Mouse (Mus musculus) C2C12 (cell line): ENCODE measurements at regions not wholly inside any gene's neighbourhood (a gene's known extent, or its start where the extent isn't known, plus 50 kb on each side); places are given as distances from the start of the nearest gene placed in this dataset.

Experiments used
- H3K27me3 ChIP-seq: one replicate; pipeline ENCODE4 v1.6.1; 2011; ENCODE audit not compliant: control insufficient read depth, insufficient read depth, insufficient read length
- H3K36me3 ChIP-seq: one replicate; pipeline ENCODE4 v1.6.1; 2011; ENCODE audit not compliant: control insufficient read depth, insufficient read depth
- H3K4me3 ChIP-seq: one replicate; pipeline ENCODE4 v1.5.1; 2011; ENCODE audit warnings: mild to moderate bottlenecking, control low read depth; ENCODE audit not compliant: poor library complexity, insufficient read depth, severe bottlenecking
- H3K79me2 ChIP-seq: one replicate; pipeline ENCODE4 v1.6.1; 2011; ENCODE audit not compliant: control insufficient read depth, insufficient read depth
- H3K79me3 ChIP-seq: one replicate; pipeline ENCODE4 v1.6.1; 2011; ENCODE audit warnings: low read depth, control low read depth
- H3ac ChIP-seq: one replicate; pipeline ENCODE3; 2011; ENCODE audit warnings: low read depth; ENCODE audit not compliant: control insufficient read depth, insufficient read length
- CEBPB ChIP-seq: IDR thresholded peaks from one replicate; pipeline ENCODE4 v1.6.1; 2011; ENCODE audit warnings: low read depth, mild to moderate bottlenecking, control low read depth, moderate library complexity
- CTCF ChIP-seq: IDR thresholded peaks from one replicate; pipeline ENCODE4 v1.5.1; 2011; ENCODE audit not compliant: control insufficient read depth, insufficient read depth, insufficient read length
- FOSL1 ChIP-seq: IDR thresholded peaks from one replicate; pipeline ENCODE4 v1.8.0; 2011; ENCODE audit warnings: mild to moderate bottlenecking, low read length; ENCODE audit not compliant: poor library complexity, insufficient read depth, severe bottlenecking
- MAX ChIP-seq: IDR thresholded peaks from one replicate; pipeline ENCODE4 v1.6.1; 2011; ENCODE audit warnings: mild to moderate bottlenecking, control low read depth
- MYOD1 ChIP-seq: IDR thresholded peaks from one replicate; pipeline ENCODE4 v1.6.1; 2011; ENCODE audit warnings: low read depth; ENCODE audit not compliant: control insufficient read depth, insufficient read length
- MYOG ChIP-seq: IDR thresholded peaks from one replicate; pipeline ENCODE4 v1.6.1; 2011; ENCODE audit not compliant: control insufficient read depth, insufficient read length; ENCODE audit errors: extremely low read depth
- USF1 ChIP-seq: IDR thresholded peaks from one replicate; pipeline ENCODE4 v1.6.1; 2011; ENCODE audit warnings: low read depth, mild to moderate bottlenecking, control low read depth, moderate library complexity

GRCm38 (mm10) chr12:96453374-96453773, 761.3 kb downstream of the Flrt2 start:
- H3K79me3 ChIP-seq, result no peaks in the 10 kb centered on the region

GRCm38 (mm10) chr12:96476344-96476743, 784.3 kb downstream of the Flrt2 start:
- Histone ChIP-seq H3ac (no peak overlapping the region), H3K36me3 (no peaks in the 10 kb centered on the region), H3K79me3 (no peaks in the 10 kb centered on the region), H3K79me2 (no peaks in the 10 kb centered on the region), H3K4me3 (no peak overlapping the region), H3K27me3 (no peaks in the 10 kb centered on the region)
- no peak for TF ChIP-seq MYOD1
- TF ChIP-seq CTCF, result no peak
- TF ChIP-seq USF1, result no peak
- no peak for TF ChIP-seq CEBPB
- TF ChIP-seq MAX, result no peak
- no peak for TF ChIP-seq FOSL1
- no peak for TF ChIP-seq MYOG

More at GRCm38 (mm10) chr12:96453374-96453773, 761.3 kb downstream of the Flrt2 start:
- Histone ChIP-seq H3K4me3 (no peak overlapping the region), H3K79me2 (no peaks in the 10 kb centered on the region), H3K36me3 (no peaks in the 10 kb centered on the region), H3K27me3 (no peaks in the 10 kb centered on the region), H3ac (no peak overlapping the region)
- TF ChIP-seq CTCF (no peak), MYOD1 (no peak), MAX (no peak), FOSL1 (no peak), MYOG (no peak), USF1 (no peak), CEBPB (no peak)

DNA sequence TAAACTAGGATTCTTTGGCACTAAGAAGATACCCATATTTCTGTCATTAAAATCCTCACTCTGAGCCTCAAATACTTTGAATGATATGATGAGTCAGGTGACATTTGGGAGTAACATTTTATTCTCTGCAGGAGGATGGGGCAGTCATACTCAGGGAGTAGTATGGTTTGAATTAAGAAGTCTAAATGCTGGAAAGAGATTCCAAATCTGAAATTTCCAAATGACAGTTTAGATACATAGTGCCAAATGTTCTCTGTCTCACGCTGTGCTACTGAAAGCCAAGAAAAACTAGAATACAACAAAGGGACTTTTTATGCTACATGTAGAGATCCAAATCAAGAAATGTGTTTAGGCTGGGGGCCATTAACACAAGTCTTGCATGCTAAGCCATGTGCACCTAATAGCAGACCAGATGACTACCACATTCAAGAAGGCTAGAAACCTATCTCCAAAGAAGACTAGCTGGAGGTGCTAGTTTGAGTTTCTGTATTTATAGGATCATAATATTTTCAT, 796.5 kb downstream of the Flrt2 start:
- TF ChIP-seq USF1 (no peak), MYOD1 (no peak), CTCF (no peak), CEBPB (no peak), FOSL1 (no peak), MAX (no peak), MYOG (no peak)
- H3K79me3 ChIP-seq, result no peaks in the 10 kb centered on the region
- H3ac ChIP-seq, result no peak overlapping the region
- H3K4me3 ChIP-seq, result no peak overlapping the region
- no peaks in the 10 kb centered on the region for H3K27me3 ChIP-seq
- H3K79me2 ChIP-seq, result no peaks in the 10 kb centered on the region
- H3K36me3 ChIP-seq, result no peaks in the 10 kb centered on the region

GRCm38 (mm10) chr12:96509658-96510057, 817.6 kb downstream of the Flrt2 start:
- no peak overlapping the region for H3ac ChIP-seq
- no peaks in the 10 kb centered on the region for H3K36me3 ChIP-seq
- H3K27me3 ChIP-seq, result no peaks in the 10 kb centered on the region
- H3K79me2 ChIP-seq, result no peaks in the 10 kb centered on the region
- H3K79me3 ChIP-seq, result no peaks in the 10 kb centered on the region
- no peak overlapping the region for H3K4me3 ChIP-seq
- TF ChIP-seq MYOD1 (no peak), MYOG (no peak), FOSL1 (no peak), MAX (no peak), USF1 (no peak), CEBPB (no peak), CTCF (no peak)

GRCm38 (mm10) chr12:96558824-96559223, 866.8 kb downstream of the Flrt2 start:
- Histone ChIP-seq H3ac (no peak overlapping the region), H3K36me3 (no peaks in the 10 kb centered on the region), H3K27me3 (no peaks in the 10 kb centered on the region), H3K79me3 (no peaks in the 10 kb centered on the region), H3K4me3 (no peak overlapping the region), H3K79me2 (no peaks in the 10 kb centered on the region)
- TF ChIP-seq CTCF, result no peak
- no peak for TF ChIP-seq MAX
- TF ChIP-seq FOSL1, result no peak
- no peak for TF ChIP-seq MYOD1
- TF ChIP-seq CEBPB, result no peak
- no peak for TF ChIP-seq USF1
- no peak for TF ChIP-seq MYOG

GRCm38 (mm10) chr12:96594845-96595244, 902.8 kb downstream of the Flrt2 start:
- H3K27me3 ChIP-seq, result no peaks in the 10 kb centered on the region
- H3K36me3 ChIP-seq, result no peaks in the 10 kb centered on the region
- no peak overlapping the region for H3ac ChIP-seq
- H3K4me3 ChIP-seq, result no peak overlapping the region
- no peaks in the 10 kb centered on the region for H3K79me3 ChIP-seq
- TF ChIP-seq CEBPB, result no peak
- no peak for TF ChIP-seq MYOG
- no peak for TF ChIP-seq FOSL1
- no peak for TF ChIP-seq MYOD1
- no peak for TF ChIP-seq USF1
- no peak for TF ChIP-seq MAX
- TF ChIP-seq CTCF, result no peak
- H3K79me2 ChIP-seq, result no peaks in the 10 kb centered on the region
